Mouse (Mus musculus): ENCODE data around the gene Ostf1. TPM values are rescaled to one million over a fixed set of nuclear protein-coding genes. Genes with fewer than 3 reads are reported as not detected.

Ostf1 gene
- polyA plus RNA-seq, 1 experiment from 2014 or later: 60.9 TPM

- no peaks in the 10 kb centered on the region for H3K27me3 ChIP-seq (replicated peaks; ENCODE audit: control insufficient read depth, insufficient read depth, low read length)
- H3K27ac ChIP-seq (ENCODE audit: low read depth, low read length): no peak overlapping the region
- H3K4me3 ChIP-seq (ENCODE audit: low read length): no peak overlapping the region
- 90% methylated on average over 3 of the region's 3 CpGs for WGBS
- no peaks in the 10 kb centered on the region for H3K9me3 ChIP-seq (ENCODE audit: control insufficient read depth, low read length)
- H3K36me3 ChIP-seq (ENCODE audit: control insufficient read depth, insufficient read depth, low read length): no peaks in the 10 kb centered on the region
- ATAC-seq: no peak
- H3K4me2 ChIP-seq (ENCODE audit: low read length): no peak overlapping the region
- no peaks in the 10 kb centered on the region for H3K4me1 ChIP-seq (ENCODE audit: control insufficient read depth, insufficient read depth, low read depth, low read length)
- no peak overlapping the region for H3K9ac ChIP-seq (ENCODE audit: low read depth, low read length)
Measured at GRCm38 (mm10) chr19:18660466-18660865, 28.8 kb upstream of the Ostf1 start.

DNA sequence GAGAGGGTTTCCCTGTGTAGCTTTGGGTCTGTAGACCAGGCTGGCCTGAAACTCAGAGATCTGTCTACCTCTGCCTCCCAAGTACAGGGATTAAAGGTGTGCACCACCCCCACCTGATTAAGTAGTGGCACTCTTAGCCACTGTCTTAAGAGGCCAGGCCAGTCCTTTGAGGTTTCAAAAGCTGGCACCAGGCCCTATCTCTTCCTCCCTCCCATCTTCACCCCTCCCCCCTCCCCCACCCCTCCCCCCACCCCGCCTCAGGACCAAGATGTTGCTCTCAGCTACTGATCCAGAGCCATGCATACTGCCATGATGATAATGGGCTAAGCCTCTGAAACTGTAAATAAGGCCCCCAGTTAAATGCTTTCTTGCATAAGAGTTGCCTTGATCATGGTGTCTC is 27.7 kb upstream of the Ostf1 start:
- no peak for ATAC-seq
- no peaks in the 10 kb centered on the region for H3K9me3 ChIP-seq (ENCODE audit: control insufficient read depth, low read length)
- no peak overlapping the region for H3K9ac ChIP-seq (ENCODE audit: low read depth, low read length)
- WGBS: no CpG with 5 or more reads among the region's 1 CpGs
- no peaks in the 10 kb centered on the region for H3K36me3 ChIP-seq (ENCODE audit: control insufficient read depth, insufficient read depth, low read length)
- no peaks in the 10 kb centered on the region for H3K4me1 ChIP-seq (ENCODE audit: control insufficient read depth, insufficient read depth, low read depth, low read length)
- no peak overlapping the region for H3K4me3 ChIP-seq (ENCODE audit: low read length)
- H3K27ac ChIP-seq (ENCODE audit: low read depth, low read length): no peak overlapping the region
- no peaks in the 10 kb centered on the region for H3K27me3 ChIP-seq (replicated peaks; ENCODE audit: control insufficient read depth, insufficient read depth, low read length)
- H3K4me2 ChIP-seq (ENCODE audit: low read length): no peak overlapping the region

DNA sequence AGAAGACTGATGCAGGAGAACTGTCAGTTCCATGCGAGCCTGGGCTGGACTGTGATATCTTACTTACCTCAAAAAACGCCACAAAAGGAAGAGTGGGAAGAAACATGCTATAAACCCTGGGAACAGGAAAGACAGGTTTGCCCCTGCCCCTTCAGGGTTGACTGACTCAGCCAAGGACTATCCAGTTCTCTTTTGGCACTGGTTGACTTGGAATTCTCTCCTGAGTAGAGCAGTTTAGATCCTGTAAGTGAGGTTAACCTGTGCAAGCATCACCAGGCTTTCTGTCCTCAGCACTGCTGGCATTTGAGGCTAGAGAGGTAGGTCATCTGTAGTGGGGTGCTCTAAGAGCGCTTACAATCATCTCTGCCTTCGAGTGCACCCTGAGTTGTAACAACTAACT is 26.9 kb upstream of the Ostf1 start:
- H3K27me3 ChIP-seq (replicated peaks; ENCODE audit: control insufficient read depth, insufficient read depth, low read length): no peaks in the 10 kb centered on the region
- no peak overlapping the region for H3K27ac ChIP-seq (ENCODE audit: low read depth, low read length)
- H3K36me3 ChIP-seq (ENCODE audit: control insufficient read depth, insufficient read depth, low read length): no peaks in the 10 kb centered on the region
- H3K4me3 ChIP-seq (ENCODE audit: low read length): no peak overlapping the region
- no peak overlapping the region for H3K4me2 ChIP-seq (ENCODE audit: low read length)
- H3K9me3 ChIP-seq (ENCODE audit: control insufficient read depth, low read length): no peaks in the 10 kb centered on the region
- no peaks in the 10 kb centered on the region for H3K4me1 ChIP-seq (ENCODE audit: control insufficient read depth, insufficient read depth, low read depth, low read length)
- no peak overlapping the region for H3K9ac ChIP-seq (ENCODE audit: low read depth, low read length)
- WGBS: 70% methylated on average over 4 of the region's 4 CpGs
- ATAC-seq: no peak

GRCm38 (mm10) chr19:18655999-18656398 is 24.4 kb upstream of the Ostf1 start:
- H3K4me3 ChIP-seq (ENCODE audit: low read length): no peak overlapping the region
- H3K27ac ChIP-seq (ENCODE audit: low read depth, low read length): no peak overlapping the region
- H3K27me3 ChIP-seq (replicated peaks; ENCODE audit: control insufficient read depth, insufficient read depth, low read length): no peaks in the 10 kb centered on the region
- H3K9ac ChIP-seq (ENCODE audit: low read depth, low read length): no peak overlapping the region
- no peaks in the 10 kb centered on the region for H3K4me1 ChIP-seq (ENCODE audit: control insufficient read depth, insufficient read depth, low read depth, low read length)
- H3K36me3 ChIP-seq (ENCODE audit: control insufficient read depth, insufficient read depth, low read length): no peaks in the 10 kb centered on the region
- no peak for ATAC-seq
- H3K9me3 ChIP-seq (ENCODE audit: control insufficient read depth, low read length): no peaks in the 10 kb centered on the region
- no peak overlapping the region for H3K4me2 ChIP-seq (ENCODE audit: low read length)
- WGBS: 76% methylated on average over 7 of the region's 7 CpGs

DNA sequence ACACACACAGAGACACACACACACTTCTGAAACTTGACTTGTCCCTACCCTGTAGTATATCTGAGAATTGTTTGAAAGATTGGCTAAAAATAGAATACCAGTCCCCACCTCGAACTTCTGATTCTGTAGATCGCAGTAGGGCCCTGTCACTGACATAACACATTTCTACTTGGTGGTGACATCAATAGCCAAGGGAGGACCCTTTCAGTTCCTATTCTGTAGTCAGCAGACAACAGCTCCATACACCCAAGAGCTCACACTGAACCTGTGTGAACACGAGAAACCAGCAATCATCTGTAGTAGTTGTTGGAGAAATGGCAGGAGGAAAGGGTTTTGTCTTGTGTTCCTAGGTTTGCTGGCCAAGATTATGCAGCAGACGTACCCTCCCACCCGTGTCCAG is 23.4 kb upstream of the Ostf1 start:
- Histone ChIP-seq H3K36me3 (ENCODE audit: control insufficient read depth, insufficient read depth, low read length) (no peaks in the 10 kb centered on the region), H3K4me3 (ENCODE audit: low read length) (no peak overlapping the region), H3K4me2 (ENCODE audit: low read length) (no peak overlapping the region), H3K27ac (ENCODE audit: low read depth, low read length) (no peak overlapping the region), H3K27me3 (replicated peaks; ENCODE audit: control insufficient read depth, insufficient read depth, low read length) (no peaks in the 10 kb centered on the region), H3K9ac (ENCODE audit: low read depth, low read length) (no peak overlapping the region), H3K9me3 (ENCODE audit: control insufficient read depth, low read length) (no peaks in the 10 kb centered on the region), H3K4me1 (ENCODE audit: control insufficient read depth, insufficient read depth, low read depth, low read length) (no peaks in the 10 kb centered on the region)
- ATAC-seq: no peak
- 93% methylated on average over 5 of the region's 5 CpGs for WGBS

- Histone ChIP-seq H3K27ac (ENCODE audit: low read depth, low read length) (no peak overlapping the region), H3K4me1 (ENCODE audit: control insufficient read depth, insufficient read depth, low read depth, low read length) (no peaks in the 10 kb centered on the region), H3K4me2 (ENCODE audit: low read length) (no peak overlapping the region), H3K4me3 (ENCODE audit: low read length) (no peak overlapping the region), H3K9me3 (ENCODE audit: control insufficient read depth, low read length) (no peaks in the 10 kb centered on the region), H3K27me3 (replicated peaks; ENCODE audit: control insufficient read depth, insufficient read depth, low read length) (no peaks in the 10 kb centered on the region), H3K36me3 (ENCODE audit: control insufficient read depth, insufficient read depth, low read length) (no peaks in the 10 kb centered on the region), H3K9ac (ENCODE audit: low read depth, low read length) (no peak overlapping the region)
- ATAC-seq: no peak
- 93% methylated on average over 8 of the region's 8 CpGs for WGBS
Measured at GRCm38 (mm10) chr19:18654330-18654729, 22.7 kb upstream of the Ostf1 start.

DNA sequence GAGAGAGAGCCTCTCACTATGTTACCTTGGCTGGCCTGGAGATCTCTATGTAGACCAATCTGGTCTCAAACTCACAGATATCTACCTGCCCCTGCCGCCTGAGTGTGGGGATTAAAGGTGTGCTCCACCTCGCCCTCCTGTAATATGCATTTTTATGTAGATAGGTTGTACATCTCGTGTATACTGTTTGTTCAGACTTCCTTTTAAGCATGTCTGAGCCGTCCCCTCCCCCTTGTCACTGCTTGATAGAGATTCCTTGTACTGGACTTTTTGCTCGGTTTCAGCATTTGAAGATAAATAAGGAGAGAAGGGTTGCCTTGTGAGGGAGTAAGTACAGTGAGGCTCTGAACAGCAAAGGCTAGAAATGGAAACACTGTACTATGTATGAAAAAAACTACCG is 21.4 kb upstream of the Ostf1 start:
- H3K36me3 ChIP-seq (ENCODE audit: control insufficient read depth, insufficient read depth, low read length): no peaks in the 10 kb centered on the region
- no peak overlapping the region for H3K4me3 ChIP-seq (ENCODE audit: low read length)
- H3K9me3 ChIP-seq (ENCODE audit: control insufficient read depth, low read length): no peaks in the 10 kb centered on the region
- H3K27me3 ChIP-seq (replicated peaks; ENCODE audit: control insufficient read depth, insufficient read depth, low read length): no peaks in the 10 kb centered on the region
- H3K27ac ChIP-seq (ENCODE audit: low read depth, low read length): no peak overlapping the region
- H3K9ac ChIP-seq (ENCODE audit: low read depth, low read length): no peak overlapping the region
- no peak overlapping the region for H3K4me2 ChIP-seq (ENCODE audit: low read length)
- ATAC-seq: no peak
- H3K4me1 ChIP-seq (ENCODE audit: control insufficient read depth, insufficient read depth, low read depth, low read length): no peaks in the 10 kb centered on the region
- WGBS: 84% methylated on average over 6 of the region's 6 CpGs

GRCm38 (mm10) chr19:18652592-18652991 is 21.0 kb upstream of the Ostf1 start:
- Histone ChIP-seq H3K9ac (ENCODE audit: low read depth, low read length) (no peak overlapping the region), H3K27me3 (replicated peaks; ENCODE audit: control insufficient read depth, insufficient read depth, low read length) (no peaks in the 10 kb centered on the region)
- 65% methylated on average over 4 of the region's 4 CpGs for WGBS

DNA sequence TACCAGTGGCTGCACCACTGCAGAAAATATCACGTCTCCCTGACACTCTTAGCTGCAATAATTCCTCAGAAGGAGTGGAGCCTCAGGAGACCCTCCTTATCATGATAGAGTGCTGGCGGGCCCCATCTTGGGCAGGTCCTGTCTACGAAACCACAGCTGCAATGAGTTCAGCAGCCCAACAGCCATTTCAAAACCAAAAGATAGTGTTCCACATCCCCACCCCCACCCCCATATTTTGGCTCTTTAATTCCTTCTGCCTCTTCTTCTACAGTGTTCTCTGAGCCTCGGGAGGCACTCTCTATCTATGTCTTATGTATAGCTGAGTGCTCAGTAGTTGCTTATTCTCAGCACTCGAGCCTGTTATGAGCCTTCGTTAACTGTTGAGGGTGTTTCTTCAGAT is 18.9 kb upstream of the Ostf1 start:
- Histone ChIP-seq H3K36me3 (ENCODE audit: control insufficient read depth, insufficient read depth, low read length) (no peaks in the 10 kb centered on the region), H3K27ac (ENCODE audit: low read depth, low read length) (no peak overlapping the region), H3K27me3 (replicated peaks; ENCODE audit: control insufficient read depth, insufficient read depth, low read length) (no peaks in the 10 kb centered on the region), H3K4me2 (ENCODE audit: low read length) (no peak overlapping the region), H3K4me1 (ENCODE audit: control insufficient read depth, insufficient read depth, low read depth, low read length) (no peaks in the 10 kb centered on the region), H3K4me3 (ENCODE audit: low read length) (no peak overlapping the region), H3K9me3 (ENCODE audit: control insufficient read depth, low read length) (no peaks in the 10 kb centered on the region), H3K9ac (ENCODE audit: low read depth, low read length) (no peak overlapping the region)
- WGBS: 80% methylated on average over 6 of the region's 6 CpGs
- no peak for ATAC-seq

More at GRCm38 (mm10) chr19:18652592-18652991, 21.0 kb upstream of the Ostf1 start:
- no peaks in the 10 kb centered on the region for H3K4me1 ChIP-seq (ENCODE audit: control insufficient read depth, insufficient read depth, low read depth, low read length)
- no peak overlapping the region for H3K4me3 ChIP-seq (ENCODE audit: low read length)
- no peak overlapping the region for H3K4me2 ChIP-seq (ENCODE audit: low read length)
- H3K36me3 ChIP-seq (ENCODE audit: control insufficient read depth, insufficient read depth, low read length): no peaks in the 10 kb centered on the region
- ATAC-seq: peak; percentile 56; the same call in 1 of the 2 replicates
- no peaks in the 10 kb centered on the region for H3K9me3 ChIP-seq (ENCODE audit: control insufficient read depth, low read length)
- H3K27ac ChIP-seq (ENCODE audit: low read depth, low read length): no peak overlapping the region

GRCm38 (mm10) chr19:18649955-18650354 is 18.3 kb upstream of the Ostf1 start:
- WGBS: 87% methylated on average over 4 of the region's 4 CpGs
- no peak for ATAC-seq

More at GRCm38 (mm10) chr19:18649955-18650354, 18.3 kb upstream of the Ostf1 start:
- Histone ChIP-seq H3K36me3 (ENCODE audit: control insufficient read depth, insufficient read depth, low read length) (no peaks in the 10 kb centered on the region), H3K4me1 (ENCODE audit: control insufficient read depth, insufficient read depth, low read depth, low read length) (no peaks in the 10 kb centered on the region), H3K27me3 (replicated peaks; ENCODE audit: control insufficient read depth, insufficient read depth, low read length) (no peaks in the 10 kb centered on the region), H3K9me3 (ENCODE audit: control insufficient read depth, low read length) (no peaks in the 10 kb centered on the region), H3K27ac (ENCODE audit: low read depth, low read length) (no peak overlapping the region), H3K9ac (ENCODE audit: low read depth, low read length) (no peak overlapping the region), H3K4me3 (ENCODE audit: low read length) (no peak overlapping the region), H3K4me2 (ENCODE audit: low read length) (no peak overlapping the region)
